21 mouse cellular contexts compared by ENCODE assay signal in the genomic region with DNA sequence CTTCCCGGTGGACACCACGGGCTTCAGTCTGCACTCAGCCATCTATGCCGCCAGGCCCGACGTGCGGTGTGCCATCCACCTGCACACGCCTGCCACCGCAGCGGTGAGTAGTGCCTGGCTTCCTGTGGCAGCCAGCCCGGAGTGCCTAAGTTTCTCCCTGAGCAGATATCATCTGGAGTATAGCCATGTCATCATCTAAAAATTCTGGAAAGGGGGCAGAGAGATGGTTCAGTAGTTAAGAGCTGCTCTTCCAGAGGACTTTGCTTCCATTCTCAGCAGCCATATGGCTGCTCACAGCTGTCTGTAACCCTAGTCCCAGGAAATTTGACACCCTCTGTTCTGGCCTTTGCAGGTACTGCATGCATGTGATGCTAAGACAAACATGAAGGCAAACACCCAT.
DNase-seq lines count a peak whose midpoint lies in the region; ATAC-seq and TF ChIP-seq lines count a peak whose summit lies in the region.
"Had no signal": no experiment of that assay in that cellular context is flagged by ENCODE, and none has a peak within 500 bp of the region (broad histone marks: within the 10 kb centered on the region; RNA-seq: fewer than 3 reads in every experiment).

No protein-coding gene starts in this region.

- DNase-seq in cerebellum, adult 11-12 months, result no peak
- DNase-seq in left cerebral cortex, adult 2 months (ENCODE audit: extremely low spot score in 1 of 2, low spot score in 2 of 2), result no peak
- no peak for DNase-seq in left cerebral cortex, postnatal 10 days (ENCODE audit: extremely low spot score in 1 of 2, low spot score in 2 of 2)
- DNase-seq in ZHBTc4 (ENCODE audit: low read depth, low spot score), result peak; percentile 5
- no peak for DNase-seq in limb, embryonic 10.5 days (ENCODE audit: low spot score)
- DNase-seq in kidney, adult 9 months, result no peak
- DNase-seq: adrenal gland, postnatal 10 days; B cell, adult 2 months; cerebellum, adult 8-10 months; cerebellum, postnatal 14 days; gastrocnemius, adult 2 months; gastrocnemius, postnatal 25 days had no signal

- WGBS in limb, embryonic 10.5 days, result 88% methylated on average over 10 of the region's 10 CpGs
- WGBS in forebrain, embryonic 16.5 days, result 87% methylated on average over 10 of the region's 10 CpGs

- intact Hi-C loops in left cerebral cortex, adult 2 months (cut with DNase I), result loop anchor here (2.0 kb wide), 1 partner anchor 58 kb away; no protein-coding TSS in a partner anchor
- intact Hi-C loops in left cerebral cortex, postnatal 10 days (cut with DNase I), result no loop called here

- no peaks in the 10 kb centered on the region for H3K9me3 ChIP-seq in limb, embryonic 10.5 days (replicated peaks)
- H3K9me3 ChIP-seq in forebrain, embryonic 16.5 days (ENCODE audit: control insufficient read depth, low read length), result no peaks in the 10 kb centered on the region
- H3K9me3 ChIP-seq: heart, embryonic 12.5 days; hindbrain, embryonic 12.5 days had no signal

- no peak overlapping the region for H3K4me2 ChIP-seq in forebrain, embryonic 16.5 days (ENCODE audit: low read length)
- H3K4me2 ChIP-seq: heart, embryonic 12.5 days; hindbrain, embryonic 12.5 days had no signal

- H3K27ac ChIP-seq in left cerebral cortex, adult 2 months, result peak overlapping the region; percentile 85
- 0 out of 2 replicates have a peak overlapping the region, but pooled peaks have one; percentile 9 for H3K27ac ChIP-seq in limb, embryonic 10.5 days
- no peak overlapping the region for H3K27ac ChIP-seq in forebrain, embryonic 16.5 days (ENCODE audit: low read length)
- H3K27ac ChIP-seq: gastrocnemius, adult 2 months; hindbrain, embryonic 12.5 days had no signal

- no peak overlapping the region for H3K9ac ChIP-seq in forebrain, embryonic 16.5 days (replicated peaks; ENCODE audit: low read depth, low read length)
- H3K9ac ChIP-seq: heart, embryonic 12.5 days; hindbrain, embryonic 12.5 days had no signal

- H3K36me3 ChIP-seq in limb, embryonic 10.5 days, result no peaks in the 10 kb centered on the region
- peaks cover 16% of the 10 kb centered on the region; the same call in 1 of the 2 replicates for H3K36me3 ChIP-seq in forebrain, embryonic 16.5 days (ENCODE audit: control insufficient read depth, insufficient read depth)
- H3K36me3 ChIP-seq: heart, embryonic 12.5 days had no signal

- no peak overlapping the region for H3K4me3 ChIP-seq in left cerebral cortex, adult 2 months
- H3K4me3 ChIP-seq in limb, embryonic 10.5 days, result no peak overlapping the region
- no peak overlapping the region for H3K4me3 ChIP-seq in forebrain, embryonic 16.5 days (replicated peaks; ENCODE audit: low read length)
- H3K4me3 ChIP-seq: gastrocnemius, adult 2 months; heart, embryonic 12.5 days; hindbrain, embryonic 12.5 days had no signal

- no peaks in the 10 kb centered on the region for H3K27me3 ChIP-seq in limb, embryonic 10.5 days (ENCODE audit: low read depth, poor library complexity, severe bottlenecking)
- no peaks in the 10 kb centered on the region for H3K27me3 ChIP-seq in forebrain, embryonic 16.5 days (replicated peaks; ENCODE audit: control insufficient read depth, insufficient read depth, low read length)
- H3K27me3 ChIP-seq: heart, embryonic 12.5 days; hindbrain, embryonic 12.5 days had no signal

- 0 out of 2 replicates have a peak, but pooled peaks have one; percentile 16 for ATAC-seq in cerebellum, adult (ENCODE audit: insufficient number of reproducible peaks, low FRiP score, low TSS enrichment)
- no peak for ATAC-seq in forebrain, embryonic 16.5 days
- ATAC-seq: CD4-positive, CD25-positive, alpha-beta regulatory T cell, adult 4 months; forebrain, embryonic 14.5 days; hindbrain, embryonic 16.5 days; inflammation-experienced regulatory T-cells, adult 6 months; intestine, postnatal 0 days had no signal

- TF ChIP-seq CTCF in left cerebral cortex, adult 2 months (IDR thresholded peaks at IDR 0.05), result peak; percentile 13

- H3K4me1 ChIP-seq in limb, embryonic 10.5 days, result peaks cover 13% of the 10 kb centered on the region; the same call in 1 of the 2 replicates
- 0 out of 2 replicates have a peak, but pooled peaks cover 2% of the 10 kb centered on the region for H3K4me1 ChIP-seq in forebrain, embryonic 16.5 days (replicated peaks; ENCODE audit: control insufficient read depth, insufficient read depth, low read length)
